Mouse (Mus musculus) megakaryocyte, embryonic 14.5 days (primary cell): ENCODE measurements around the gene Gm20388.

Experiments
- FLI1 ChIP-seq: IDR thresholded peaks from 2 replicates; pipeline ENCODE4 v1.6.1; 2012; ENCODE audit warnings: low read length, inconsistent platforms, mixed read lengths
- GATA1 ChIP-seq: IDR thresholded peaks from 3 replicates; pipeline ENCODE4 v1.6.1; 2012; ENCODE audit warnings: mixed read lengths, low read length, inconsistent platforms, borderline replicate concordance

- no peak for TF ChIP-seq GATA1
- no peak for TF ChIP-seq FLI1
These were observed 1147.4 kb downstream of the Gm20388 start for GRCm38 (mm10) chr8:121058081-121058480.
